Mouse (Mus musculus) brain, embryonic 18.5 days (tissue): Measurements from ENCODE around the gene Sh3glb1.

ENCODE experiments used
- DNase-seq: peaks from one replicate; pipeline ENCODE4 v3.0.0-alpha.2; 2012; ENCODE audit warnings: low read depth, low spot score

Gene Sh3glb1

GRCm38 (mm10) chr3:144669944-144670874, 49.9 kb downstream of the Sh3glb1 start:
- no peak for DNase-seq

GRCm38 (mm10) chr3:144669457-144669864, 50.7 kb downstream of the Sh3glb1 start:
- no peak for DNase-seq

GRCm38 (mm10) chr3:144668949-144669348, 51.2 kb downstream of the Sh3glb1 start:
- DNase-seq: no peak

GRCm38 (mm10) chr3:144668039-144668438, 52.1 kb downstream of the Sh3glb1 start:
- DNase-seq: no peak

GRCm38 (mm10) chr3:144664363-144665299, 55.5 kb downstream of the Sh3glb1 start:
- no peak for DNase-seq

- no peak for DNase-seq
These were observed 56.6 kb downstream of the Sh3glb1 start for GRCm38 (mm10) chr3:144663415-144664093.

- DNase-seq: no peak
These were observed 57.8 kb downstream of the Sh3glb1 start for GRCm38 (mm10) chr3:144662215-144662852.

GRCm38 (mm10) chr3:144661439-144661838, 58.7 kb downstream of the Sh3glb1 start:
- DNase-seq: no peak

GRCm38 (mm10) chr3:144644202-144644601, 75.9 kb downstream of the Sh3glb1 start:
- no peak for DNase-seq

GRCm38 (mm10) chr3:144643301-144643871, 76.7 kb downstream of the Sh3glb1 start:
- DNase-seq: no peak

GRCm38 (mm10) chr3:144642141-144642540, 78.0 kb downstream of the Sh3glb1 start:
- DNase-seq: no peak

- DNase-seq: no peak
These were observed 80.1 kb downstream of the Sh3glb1 start for GRCm38 (mm10) chr3:144640033-144640432.

GRCm38 (mm10) chr3:144639387-144639786, 80.7 kb downstream of the Sh3glb1 start:
- no peak for DNase-seq

GRCm38 (mm10) chr3:144638110-144638509, 82.0 kb downstream of the Sh3glb1 start:
- DNase-seq: no peak

GRCm38 (mm10) chr3:144635236-144635635, 84.9 kb downstream of the Sh3glb1 start:
- DNase-seq: no peak
